Comparison of ENCODE assay signal across 19 mouse cellular contexts in genomic region chr13:81050911-81051310, GRCm38 (mm10).
DNase-seq lines count a peak whose midpoint lies in the region; ATAC-seq lines count a peak whose summit lies in the region.
"Had no signal": no experiment of that assay in that cellular context is flagged by ENCODE, and none has a peak within 500 bp of the region (broad histone marks: within the 10 kb centered on the region; RNA-seq: fewer than 3 reads in every experiment).

No protein-coding gene starts in this region.

- peak; percentile 10 for DNase-seq in gastrocnemius, postnatal 14 days
- no peak for DNase-seq in gastrocnemius, postnatal 36 days
- DNase-seq in left cerebral cortex, postnatal 4 days, result peak; percentile 4
- DNase-seq in left cerebral cortex, adult 11 months (ENCODE audit: low spot score), result no peak
- peak; percentile 7 for DNase-seq in kidney, postnatal 10 days
- DNase-seq in thymus, postnatal 25 days, result no peak
- DNase-seq: cerebellum, adult 11-12 months; heart, adult 11 months; liver; lung, adult 2 months; thymus, postnatal 4 days had no signal

- intact Hi-C loops in gastrocnemius, postnatal 14 days (cut with DNase I; ENCODE audit: low total_unique reads), result no loop called here
- intact Hi-C loops in gastrocnemius, postnatal 36 days (cut with DNase I), result no loop called here
- intact Hi-C loops in left cerebral cortex, postnatal 4 days (cut with DNase I), result no loop called here

- no peaks in the 10 kb centered on the region for H3K36me3 ChIP-seq in intestine, embryonic 16.5 days (ENCODE audit: control insufficient read depth, insufficient read depth, low read length)
- no peaks in the 10 kb centered on the region for H3K36me3 ChIP-seq in forebrain, embryonic 12.5 days (replicated peaks)
- H3K36me3 ChIP-seq: embryonic facial prominence, embryonic 12.5 days; midbrain, embryonic 15.5 days had no signal

- H3K4me3 ChIP-seq in intestine, embryonic 16.5 days (ENCODE audit: low read length), result no peak overlapping the region
- no peak overlapping the region for H3K4me3 ChIP-seq in forebrain, embryonic 12.5 days (replicated peaks)
- H3K4me3 ChIP-seq: embryonic facial prominence, embryonic 12.5 days; layer of hippocampus, adult 2 months; midbrain, embryonic 15.5 days had no signal

- no peak overlapping the region for H3K27ac ChIP-seq in intestine, embryonic 16.5 days (ENCODE audit: low read length)
- no peak overlapping the region for H3K27ac ChIP-seq in forebrain, embryonic 12.5 days
- H3K27ac ChIP-seq: embryonic facial prominence, embryonic 12.5 days; hindbrain, embryonic 14.5 days; layer of hippocampus, adult 2 months; macrophage; midbrain, embryonic 15.5 days; stomach, postnatal 0 days had no signal

- no peak for ATAC-seq in intestine, embryonic 16.5 days
- ATAC-seq in forebrain, embryonic 12.5 days (ENCODE audit: low FRiP score), result no peak
- ATAC-seq: midbrain, embryonic 15.5 days had no signal

- no peaks in the 10 kb centered on the region for H3K9me3 ChIP-seq in intestine, embryonic 16.5 days (ENCODE audit: control insufficient read depth, low read length)
- no peaks in the 10 kb centered on the region for H3K9me3 ChIP-seq in forebrain, embryonic 12.5 days
- H3K9me3 ChIP-seq: embryonic facial prominence, embryonic 12.5 days; midbrain, embryonic 15.5 days had no signal

- H3K9ac ChIP-seq in intestine, embryonic 16.5 days (ENCODE audit: low read depth, low read length), result no peak overlapping the region
- no peak overlapping the region for H3K9ac ChIP-seq in forebrain, embryonic 12.5 days
- H3K9ac ChIP-seq: embryonic facial prominence, embryonic 12.5 days; hindbrain, embryonic 14.5 days; midbrain, embryonic 15.5 days had no signal

- WGBS in intestine, embryonic 16.5 days, result 73% methylated on average over 5 of the region's 5 CpGs
- WGBS in forebrain, embryonic 12.5 days, result 74% methylated on average over 5 of the region's 5 CpGs

- no peaks in the 10 kb centered on the region for H3K27me3 ChIP-seq in intestine, embryonic 16.5 days (replicated peaks; ENCODE audit: control insufficient read depth, insufficient read depth, low read length)
- H3K27me3 ChIP-seq in forebrain, embryonic 12.5 days, result no peaks in the 10 kb centered on the region
- H3K27me3 ChIP-seq: embryonic facial prominence, embryonic 12.5 days; midbrain, embryonic 15.5 days had no signal

- H3K4me2 ChIP-seq in intestine, embryonic 16.5 days (ENCODE audit: low read depth, low read length), result no peak overlapping the region
- no peak overlapping the region for H3K4me2 ChIP-seq in forebrain, embryonic 12.5 days
- H3K4me2 ChIP-seq: embryonic facial prominence, embryonic 12.5 days; hindbrain, embryonic 14.5 days; midbrain, embryonic 15.5 days had no signal

- H3K4me1 ChIP-seq in intestine, embryonic 16.5 days (ENCODE audit: control insufficient read depth, insufficient read depth, low read length), result no peaks in the 10 kb centered on the region
- H3K4me1 ChIP-seq in forebrain, embryonic 12.5 days, result no peaks in the 10 kb centered on the region
- H3K4me1 ChIP-seq: embryonic facial prominence, embryonic 12.5 days; midbrain, embryonic 15.5 days had no signal

Comparison
In these comparisons a context has a peak if more than half of its experiments do, and no peak if none do; other contexts are left out.
1. DNase-seq: peak in gastrocnemius, postnatal 14 days (single experiment), left cerebral cortex, postnatal 4 days (single experiment) and kidney, postnatal 10 days (single experiment); none in gastrocnemius, postnatal 36 days (0 of 2), left cerebral cortex, adult 11 months (single experiment) and thymus, postnatal 25 days (single experiment).